Mouse (Mus musculus) liver, embryonic 15.5 days (tissue): Measurements from ENCODE around the gene Rhoh. TPM values are rescaled to one million over a fixed set of nuclear protein-coding genes. Genes with fewer than 3 reads are reported as not detected.

Experiments
- ATAC-seq: fragments of 200-750 bp; cut with Nextera tagmentation; 2 replicates; pipeline ENCODE4 v1.8.0; 2017; ENCODE audit warnings: moderate number of reproducible peaks, mild to moderate bottlenecking, moderate library complexity; ENCODE audit not compliant: insufficient read depth
- H3K27ac ChIP-seq: fragments of 300-500 bp; sonication (generic); replicated peaks from 2 replicates; pipeline ENCODE4 v1.5.1; 2015; ENCODE audit warnings: mild to moderate bottlenecking, inconsistent platforms
- H3K27me3 ChIP-seq: fragments of 300-500 bp; sonication (generic); 2 replicates; pipeline ENCODE4 v1.6.1; 2015; ENCODE audit warnings: mild to moderate bottlenecking, inconsistent platforms
- H3K36me3 ChIP-seq: fragments of 300-500 bp; sonication (generic); replicated peaks from 2 replicates; pipeline ENCODE4 v1.6.1; 2015; ENCODE audit warnings: moderate library complexity, mild to moderate bottlenecking, inconsistent platforms
- H3K4me1 ChIP-seq: fragments of 300-500 bp; sonication (generic); replicated peaks from 2 replicates; pipeline ENCODE4 v1.6.1; 2015; ENCODE audit warnings: inconsistent platforms
- H3K4me2 ChIP-seq: fragments of 300-500 bp; sonication (generic); 2 replicates; pipeline ENCODE4 v1.6.1; 2015; ENCODE audit warnings: moderate library complexity, mild to moderate bottlenecking, inconsistent platforms
- H3K4me3 ChIP-seq: fragments of 300-500 bp; sonication (generic); replicated peaks from 2 replicates; pipeline ENCODE4 v1.5.1; 2015; ENCODE audit warnings: mild to moderate bottlenecking, inconsistent platforms
- H3K9ac ChIP-seq: fragments of 300-500 bp; sonication (generic); 2 replicates; pipeline ENCODE4 v1.6.1; 2015; ENCODE audit warnings: moderate library complexity, mild to moderate bottlenecking, inconsistent platforms
- H3K9me3 ChIP-seq: fragments of 300-500 bp; sonication (generic); replicated peaks from 2 replicates; pipeline ENCODE4 v1.6.1; 2016; ENCODE audit warnings: inconsistent platforms
- WGBS: fragments of 180-500 bp; shearing (Covaris S2); methylation state at CpG from one replicate; pipeline ENCODE4 v1.1.7; 2015; ENCODE audit warnings: mixed read lengths; ENCODE audit not compliant: insufficient replicate concordance; 5-methylcytosine and 5-hydroxymethylcytosine counted together
- polyA plus RNA-seq: library from polyadenylated mRNA; unstranded; fragments of >200 nt; fragmentation: Nextera tagmentation; extraction: Ambion mirVana; gene quantifications from 2 replicates; pipeline ENCODE4 v1.2.1, GENCODE M21; 2015

Gene Rhoh
- polyA plus RNA-seq: 1.6 and 1.8 TPM in 2 replicates

- no peak within 1 kb of the TSS for H3K4me3 ChIP-seq
- H3K36me3 ChIP-seq: no peaks in the 10 kb centered on the region
- H3K27ac ChIP-seq: no peak within 1 kb of the TSS
- H3K9ac ChIP-seq: no peak within 1 kb of the TSS
- ATAC-seq: no peak
- peaks cover 8% of the 10 kb centered on the region; the same call in 1 of the 2 replicates for H3K4me1 ChIP-seq
- WGBS: 47% methylated on average over 10 of the region's 10 CpGs
- no peak within 1 kb of the TSS for H3K4me2 ChIP-seq
- no peaks in the 10 kb centered on the region for H3K9me3 ChIP-seq
- no peaks in the 10 kb centered on the region for H3K27me3 ChIP-seq
Observed at GRCm38 (mm10) chr5:65861154-65861944, at the start of gene Rhoh. Gene Rhoh (plus strand): TSS chr5:65861213.

- Histone ChIP-seq H3K27me3 (no peaks in the 10 kb centered on the region), H3K27ac (no peak overlapping the region), H3K4me2 (no peak overlapping the region), H3K9me3 (no peaks in the 10 kb centered on the region), H3K36me3 (peaks cover 64% of the 10 kb centered on the region), H3K4me1 (no peaks in the 10 kb centered on the region), H3K9ac (no peak overlapping the region), H3K4me3 (no peak overlapping the region)
- WGBS: 60% methylated on average over 5 of the region's 5 CpGs
- no peak for ATAC-seq
Observed at GRCm38 (mm10) chr5:65823601-65824133, 37.3 kb upstream of the Rhoh start.

DNA sequence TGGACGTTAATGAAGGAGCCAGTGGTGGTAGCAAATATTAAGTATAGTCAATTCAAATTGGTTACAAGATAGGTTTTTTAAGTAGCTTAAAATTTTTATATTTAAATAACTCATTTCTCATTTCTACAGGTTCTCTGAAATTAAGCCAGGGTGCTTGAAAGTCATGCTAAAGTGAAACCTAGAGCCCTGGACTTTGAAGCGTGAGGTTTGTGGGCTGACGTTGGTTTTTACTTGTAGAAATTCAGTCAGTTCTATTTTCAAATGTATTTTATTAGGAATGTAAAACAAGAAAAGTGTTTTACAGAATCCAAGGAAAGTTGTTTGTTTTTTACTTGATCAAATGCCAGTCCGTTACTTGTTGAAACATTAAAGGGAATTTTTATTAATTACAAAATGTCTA lies 34.5 kb upstream of the Rhoh start:
- 81% methylated on average over 4 of the region's 4 CpGs for WGBS
- Histone ChIP-seq H3K27me3 (no peaks in the 10 kb centered on the region), H3K27ac (no peak overlapping the region), H3K4me1 (no peaks in the 10 kb centered on the region), H3K4me2 (no peak overlapping the region), H3K9me3 (no peaks in the 10 kb centered on the region), H3K4me3 (no peak overlapping the region), H3K9ac (no peak overlapping the region), H3K36me3 (peaks cover 53% of the 10 kb centered on the region)
- ATAC-seq: no peak

- no peak for ATAC-seq
- Histone ChIP-seq H3K4me1 (0 out of 2 replicates have a peak, but pooled peaks cover 2% of the 10 kb centered on the region), H3K9me3 (no peaks in the 10 kb centered on the region), H3K4me2 (no peak overlapping the region), H3K9ac (no peak overlapping the region), H3K27ac (no peak overlapping the region), H3K27me3 (no peaks in the 10 kb centered on the region), H3K36me3 (peaks cover 48% of the 10 kb centered on the region), H3K4me3 (no peak overlapping the region)
- 83% methylated on average over 8 of the region's 8 CpGs for WGBS
Observed at GRCm38 (mm10) chr5:65827102-65827501, 33.9 kb upstream of the Rhoh start.

- H3K27ac ChIP-seq: no peak overlapping the region
- 0 out of 2 replicates have a peak, but pooled peaks cover 3% of the 10 kb centered on the region for H3K4me1 ChIP-seq
- WGBS: 65% methylated on average over 5 of the region's 5 CpGs
- H3K4me3 ChIP-seq: no peak overlapping the region
- H3K9ac ChIP-seq: no peak overlapping the region
- H3K4me2 ChIP-seq: no peak overlapping the region
- ATAC-seq: no peak
- H3K9me3 ChIP-seq: no peaks in the 10 kb centered on the region
- H3K27me3 ChIP-seq: no peaks in the 10 kb centered on the region
- peaks cover 38% of the 10 kb centered on the region for H3K36me3 ChIP-seq
Observed at GRCm38 (mm10) chr5:65828261-65828660, 32.8 kb upstream of the Rhoh start.

GRCm38 (mm10) chr5:65829059-65829458 lies 32.0 kb upstream of the Rhoh start:
- H3K36me3 ChIP-seq: peaks cover 33% of the 10 kb centered on the region
- WGBS: 67% methylated on average over 2 of the region's 2 CpGs
- ATAC-seq: no peak
- H3K27ac ChIP-seq: no peak overlapping the region
- no peak overlapping the region for H3K4me2 ChIP-seq
- no peak overlapping the region for H3K4me3 ChIP-seq
- 0 out of 2 replicates have a peak, but pooled peaks cover 3% of the 10 kb centered on the region for H3K4me1 ChIP-seq
- H3K9me3 ChIP-seq: no peaks in the 10 kb centered on the region
- no peak overlapping the region for H3K9ac ChIP-seq
- H3K27me3 ChIP-seq: no peaks in the 10 kb centered on the region

- WGBS: 47% methylated on average over 11 of the region's 11 CpGs
Observed at GRCm38 (mm10) chr5:65831917-65832618, 28.9 kb upstream of the Rhoh start.

GRCm38 (mm10) chr5:65833092-65833491 lies 27.9 kb upstream of the Rhoh start:
- 64% methylated on average over 3 of the region's 3 CpGs for WGBS
- Histone ChIP-seq H3K4me2 (no peak overlapping the region), H3K9me3 (no peaks in the 10 kb centered on the region), H3K36me3 (peaks cover 11% of the 10 kb centered on the region; the same call in 1 of the 2 replicates), H3K4me3 (no peak overlapping the region), H3K27ac (no peak overlapping the region), H3K4me1 (0 out of 2 replicates have a peak, but pooled peaks cover 3% of the 10 kb centered on the region), H3K27me3 (no peaks in the 10 kb centered on the region), H3K9ac (no peak overlapping the region)
- ATAC-seq: no peak

More at GRCm38 (mm10) chr5:65831917-65832618, 28.9 kb upstream of the Rhoh start:
- H3K4me2 ChIP-seq: no peak overlapping the region
- ATAC-seq: no peak
- H3K4me1 ChIP-seq: 0 out of 2 replicates have a peak, but pooled peaks cover 3% of the 10 kb centered on the region
- H3K27ac ChIP-seq: no peak overlapping the region
- no peaks in the 10 kb centered on the region for H3K27me3 ChIP-seq
- no peak overlapping the region for H3K4me3 ChIP-seq
- H3K9me3 ChIP-seq: no peaks in the 10 kb centered on the region
- H3K9ac ChIP-seq: no peak overlapping the region
- peaks cover 14% of the 10 kb centered on the region for H3K36me3 ChIP-seq

- no peak overlapping the region for H3K27ac ChIP-seq
- H3K9ac ChIP-seq: no peak overlapping the region
- H3K4me1 ChIP-seq: 0 out of 2 replicates have a peak, but pooled peaks cover 3% of the 10 kb centered on the region
- ATAC-seq: no peak
- H3K36me3 ChIP-seq: 0 out of 2 replicates have a peak, but pooled peaks cover 10% of the 10 kb centered on the region
- H3K4me3 ChIP-seq: no peak overlapping the region
- 77% methylated on average over 8 of the region's 8 CpGs for WGBS
- H3K9me3 ChIP-seq: no peaks in the 10 kb centered on the region
- no peak overlapping the region for H3K4me2 ChIP-seq
- H3K27me3 ChIP-seq: no peaks in the 10 kb centered on the region
Observed at GRCm38 (mm10) chr5:65833766-65834498, 27.1 kb upstream of the Rhoh start.

DNA sequence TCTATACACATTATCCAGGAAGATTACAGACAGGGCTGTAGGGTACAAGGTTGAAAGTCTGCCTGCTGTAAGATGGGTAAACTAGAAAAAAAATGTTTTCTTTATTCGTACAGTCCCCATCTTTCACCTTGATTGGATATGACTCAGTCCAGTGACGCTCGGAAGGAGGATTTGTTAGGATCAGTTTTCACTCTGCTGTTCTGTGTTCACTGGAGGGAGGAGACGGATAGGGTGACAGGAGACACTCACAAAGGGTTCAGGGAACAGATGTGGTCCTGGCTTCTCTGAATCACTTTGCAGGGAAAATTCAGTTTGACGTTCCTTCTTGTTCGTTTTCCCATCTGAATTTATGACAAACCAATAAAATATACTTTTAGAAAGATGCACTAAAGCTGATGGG lies 23.0 kb upstream of the Rhoh start:
- H3K4me1 ChIP-seq: no peaks in the 10 kb centered on the region
- H3K27ac ChIP-seq: no peak overlapping the region
- 0 out of 2 replicates have a peak, but pooled peaks cover 3% of the 10 kb centered on the region for H3K36me3 ChIP-seq
- no peaks in the 10 kb centered on the region for H3K27me3 ChIP-seq
- ATAC-seq: no peak
- H3K4me2 ChIP-seq: no peak overlapping the region
- H3K4me3 ChIP-seq: no peak overlapping the region
- H3K9me3 ChIP-seq: no peaks in the 10 kb centered on the region
- 76% methylated on average over 6 of the region's 6 CpGs for WGBS
- H3K9ac ChIP-seq: no peak overlapping the region
